13 mouse cellular contexts compared by ENCODE assay signal in genomic region chr17:26357784-26358183, GRCm38 (mm10). TPM values are rescaled to one million over a fixed set of nuclear protein-coding genes. Genes with fewer than 3 reads are reported as not detected.
DNase-seq lines count a peak whose midpoint lies in the region; ATAC-seq and TF ChIP-seq lines count a peak whose summit lies in the region.
"Had no signal": no experiment of that assay in that cellular context is flagged by ENCODE, and none has a peak within 500 bp of the region (broad histone marks: within the 10 kb centered on the region; RNA-seq: fewer than 3 reads in every experiment).

No protein-coding gene starts in this region.

- H3K36me3 ChIP-seq in midbrain, embryonic 16.5 days (ENCODE audit: control insufficient read depth, insufficient read depth, low read length) = no peaks in the 10 kb centered on the region
- H3K36me3 ChIP-seq: forebrain, embryonic 10.5 days; liver, embryonic 13.5 days had no signal

- H3K27me3 ChIP-seq in midbrain, embryonic 16.5 days (ENCODE audit: control insufficient read depth, insufficient read depth, low read depth, low read length) = no peaks in the 10 kb centered on the region

- TF ChIP-seq POLR2A in lung, adult 2 months (IDR thresholded peaks at IDR 0.05; ENCODE audit: borderline replicate concordance, extremely low read depth, low read depth, low read length) = no peak

- H3K9ac ChIP-seq in midbrain, embryonic 16.5 days (ENCODE audit: low read depth, low read length) = no peak overlapping the region
- H3K9ac ChIP-seq: liver, embryonic 13.5 days had no signal

- TF ChIP-seq CTCF in lung, adult 2 months (IDR thresholded peaks at IDR 0.05; ENCODE audit: insufficient read depth, low read length) = no peak

- H3K9me3 ChIP-seq in midbrain, embryonic 16.5 days (replicated peaks; ENCODE audit: control insufficient read depth, low read length, poor library complexity, severe bottlenecking) = no peaks in the 10 kb centered on the region
- H3K9me3 ChIP-seq: forebrain, embryonic 10.5 days; liver, embryonic 13.5 days had no signal

- DNase-seq in adrenal gland, adult (ENCODE audit: inconsistent age in 2 of 2, low spot score in 1 of 2) = peak; percentile 24 to 58
- no peak for DNase-seq in adrenal gland, postnatal 14 days
- peak; percentile 63 for DNase-seq in urinary bladder, postnatal 14 days (ENCODE audit: low spot score)
- no peak for DNase-seq in urinary bladder, adult 18-20 months (ENCODE audit: low spot score in 2 of 2)
- peak; percentile 36 for DNase-seq in lung, adult 2 months
- DNase-seq in spleen, adult 18-20 months = no peak
- DNase-seq in layer of hippocampus, postnatal 36 days = no peak
- DNase-seq: liver, embryonic 13.5 days; right cerebral cortex, postnatal 25 days had no signal

- no peak for ATAC-seq in midbrain, embryonic 16.5 days

- no peak overlapping the region for H3K27ac ChIP-seq in midbrain, embryonic 16.5 days (ENCODE audit: low read length)
- H3K27ac ChIP-seq: forebrain, embryonic 10.5 days; left cerebral cortex, adult 2 months; liver, embryonic 13.5 days had no signal

- WGBS in lung, adult 2 months = 45% methylated on average over 4 of the region's 4 CpGs
- 62% methylated on average over 4 of the region's 4 CpGs for WGBS in midbrain, embryonic 16.5 days

- H3K4me1 ChIP-seq in lung, adult 2 months (ENCODE audit: control insufficient read depth, insufficient read depth, low read length) = no peaks in the 10 kb centered on the region; the same call in 1 of the 2 replicates
- peaks cover 5% of the 10 kb centered on the region for H3K4me1 ChIP-seq in midbrain, embryonic 16.5 days (ENCODE audit: control insufficient read depth, insufficient read depth, low read length)

- no peak overlapping the region for H3K4me2 ChIP-seq in midbrain, embryonic 16.5 days (ENCODE audit: low read length)
- H3K4me2 ChIP-seq: liver, embryonic 13.5 days had no signal

- H3K4me3 ChIP-seq in lung, adult 2 months (replicated peaks; ENCODE audit: extremely low read depth, low read depth, low read length) = no peak overlapping the region
- H3K4me3 ChIP-seq in midbrain, embryonic 16.5 days (ENCODE audit: low read depth, low read length) = no peak overlapping the region
- H3K4me3 ChIP-seq: forebrain, embryonic 10.5 days; left cerebral cortex, adult 2 months; liver, embryonic 13.5 days; myocyte had no signal

RNA-seq across cellular contexts. Expression of gene Neurl1b, which starts 56.8 kb away (rescaled TPM):
- 50.0 and 51.1 TPM in 2 replicates for total RNA-seq in adrenal gland, postnatal 14 days (2021)
- 14.5 and 38.8 TPM in 2 replicates for polyA plus RNA-seq in lung, adult 2 months (2012; rRNA removed)
- total RNA-seq in layer of hippocampus, postnatal 36 days (2021) = 10 to 100 TPM; 76.7 to 80.8 TPM
- 2.0 and 2.3 TPM in 2 replicates for polyA plus RNA-seq in midbrain, embryonic 16.5 days (2015; fragmentation: Nextera tagmentation; extraction: Ambion mirVana)

Comparison
In these comparisons a context has a peak if more than half of its experiments do, and no peak if none do; other contexts are left out.
1. DNase-seq: peak in adrenal gland, adult (2 of 2), urinary bladder, postnatal 14 days (single experiment) and lung, adult 2 months (single experiment); none in adrenal gland, postnatal 14 days (single experiment), urinary bladder, adult 18-20 months (0 of 2), spleen, adult 18-20 months (0 of 2) and layer of hippocampus, postnatal 36 days (0 of 2).